Mouse (Mus musculus) lung, postnatal 36 days (tissue): Measurements from ENCODE around the gene Ermp1.

Source experiments
- DNase-seq: peaks from one replicate; pipeline ENCODE4 v3.0.0; 2022; ENCODE audit warnings: mixed read lengths

The Ermp1 gene

GRCm38 (mm10) chr19:29647651-29648549 is at the start of gene Ermp1:
Ermp1 (minus strand) TSS chr19:29648415.
- peak; percentile 97 for DNase-seq

- DNase-seq: peak; percentile 69
Measured at GRCm38 (mm10) chr19:29697245-29697874, 49.1 kb upstream of the Ermp1 start, which contains the start of gene Mlana. Mlana (plus strand) TSS chr19:29697824.

- DNase-seq: no peak
Measured at GRCm38 (mm10) chr19:29696840-29697239, 48.6 kb upstream of the Ermp1 start.

- no peak for DNase-seq
Measured at GRCm38 (mm10) chr19:29696309-29696708, 48.1 kb upstream of the Ermp1 start.

DNA sequence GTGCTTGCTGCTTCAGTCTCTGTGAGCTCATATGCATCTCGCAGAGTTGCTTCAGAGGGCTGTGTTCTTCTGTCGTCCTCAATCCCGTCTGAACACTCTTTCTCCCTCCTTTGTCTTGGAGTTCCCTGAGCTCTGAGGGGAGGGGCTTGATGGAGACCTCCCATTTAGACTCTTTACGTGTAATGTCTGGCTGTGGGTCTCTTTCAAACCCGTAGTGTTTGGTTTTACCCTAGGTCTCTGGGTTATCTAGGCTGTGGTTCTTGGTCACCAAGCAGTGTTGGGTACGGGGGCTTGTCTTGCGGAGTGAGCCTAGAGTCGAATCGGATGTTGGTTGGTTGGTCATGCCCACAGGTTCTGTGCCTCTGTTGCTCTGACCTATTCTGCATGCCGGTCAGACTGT is 46.9 kb upstream of the Ermp1 start:
- no peak for DNase-seq

GRCm38 (mm10) chr19:29683844-29684540 is 35.8 kb upstream of the Ermp1 start:
- DNase-seq: peak; percentile 87

DNA sequence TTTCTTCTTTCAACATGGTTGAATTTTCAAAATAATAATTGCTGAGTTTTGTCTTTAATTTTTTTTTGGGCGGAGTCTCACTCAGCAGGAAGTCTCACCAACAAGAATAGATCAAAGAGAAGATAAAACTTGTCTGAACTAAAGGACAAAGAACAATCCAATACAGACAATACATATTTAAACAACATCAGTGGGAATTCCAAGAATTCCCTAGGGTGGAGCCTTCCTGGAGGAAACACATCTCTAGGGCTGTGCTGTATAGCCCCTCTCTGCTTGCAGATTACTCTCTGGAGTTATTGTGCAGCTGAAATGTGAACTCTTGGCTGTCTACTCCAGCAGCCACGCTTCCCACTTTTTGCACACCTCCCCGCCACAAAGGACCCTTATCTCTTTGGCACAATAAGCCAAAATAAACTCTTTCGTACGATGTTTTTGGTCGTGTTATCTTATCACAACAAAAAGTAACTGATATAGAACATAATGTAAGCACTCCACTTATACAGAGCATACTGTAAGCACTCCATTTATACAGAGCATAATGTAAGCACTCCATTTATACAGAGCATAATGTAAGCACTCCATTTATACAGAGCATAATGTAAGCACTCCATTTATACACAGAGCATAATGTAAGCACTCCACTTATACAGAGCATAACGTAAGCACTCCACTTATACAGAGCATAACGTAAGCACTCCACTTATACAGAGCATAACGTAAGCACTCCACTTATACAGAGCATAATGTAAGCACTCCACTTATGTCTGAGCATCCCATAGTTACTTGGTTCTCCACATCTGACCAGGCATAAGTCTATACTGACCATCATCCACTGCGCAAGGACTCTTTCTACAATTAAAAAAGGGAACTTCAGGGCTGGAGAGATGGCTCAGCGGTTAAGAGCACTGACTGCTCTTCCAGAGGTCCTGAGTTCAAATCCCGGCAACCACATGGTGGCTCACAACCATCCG is 32.3 kb upstream of the Ermp1 start:
- DNase-seq: no peak

- peak; percentile 24 for DNase-seq
Measured at GRCm38 (mm10) chr19:29678181-29678778, 30.1 kb upstream of the Ermp1 start.

DNA sequence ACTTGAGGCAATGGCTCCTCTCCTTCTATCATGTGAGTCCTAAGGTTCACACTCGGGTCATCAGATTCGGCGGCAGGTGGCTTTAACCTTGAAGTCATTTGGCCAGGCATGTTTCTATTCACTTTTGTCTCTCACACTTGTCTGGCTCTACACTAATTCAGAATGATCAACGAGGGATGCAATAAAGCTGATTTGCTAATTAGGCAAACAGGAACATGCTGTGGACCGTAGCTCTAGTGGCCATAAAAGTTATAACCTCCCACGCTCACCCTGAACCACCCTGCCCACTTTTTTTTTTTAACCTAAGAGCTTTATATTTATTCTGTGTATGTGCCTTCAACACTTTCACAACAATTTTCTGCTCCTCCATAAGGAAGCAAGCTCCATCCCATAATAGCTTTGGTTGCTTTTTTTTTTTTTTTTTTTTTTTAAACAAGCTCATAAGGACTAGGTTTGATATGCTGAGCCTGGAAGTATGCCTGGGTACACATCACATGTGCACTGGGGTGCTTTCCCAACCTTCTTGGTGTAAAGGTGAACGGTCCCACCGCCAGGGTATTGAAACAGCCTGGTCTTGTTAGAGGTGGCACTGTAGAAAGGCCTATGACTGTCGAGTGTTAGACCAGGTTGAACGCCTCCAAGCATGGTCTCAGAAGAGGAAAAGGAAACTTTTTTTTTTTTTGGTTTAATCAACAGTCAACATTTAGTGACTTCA is 28.4 kb upstream of the Ermp1 start:
- DNase-seq: no peak

DNA sequence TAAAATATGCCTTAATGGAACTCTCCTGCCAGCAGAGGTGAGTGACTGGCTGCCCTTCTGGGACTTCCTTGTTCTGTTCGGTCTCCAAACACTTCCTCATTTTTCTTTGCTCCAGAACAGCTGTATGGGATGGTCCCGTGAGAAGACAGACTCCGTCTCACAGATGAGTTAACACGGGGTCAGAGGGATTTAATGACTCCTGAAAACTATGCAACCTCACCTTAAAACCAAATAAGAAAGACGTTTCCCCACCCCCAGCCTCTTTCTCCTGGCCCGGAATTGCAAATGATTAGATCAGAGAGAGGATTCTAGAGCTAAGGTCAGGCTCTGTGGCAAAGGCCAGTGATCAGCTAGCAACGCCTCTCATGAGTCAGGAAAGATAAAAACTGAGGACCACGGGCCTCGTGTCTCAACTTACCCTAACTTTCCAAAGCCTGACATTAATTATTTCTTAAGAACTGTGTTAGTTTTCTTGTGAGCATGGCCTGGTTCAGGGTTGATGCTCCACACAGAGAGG is 27.4 kb upstream of the Ermp1 start:
- peak; percentile 26 for DNase-seq

- no peak for DNase-seq
Measured at GRCm38 (mm10) chr19:29674946-29675345, 26.7 kb upstream of the Ermp1 start.

DNA sequence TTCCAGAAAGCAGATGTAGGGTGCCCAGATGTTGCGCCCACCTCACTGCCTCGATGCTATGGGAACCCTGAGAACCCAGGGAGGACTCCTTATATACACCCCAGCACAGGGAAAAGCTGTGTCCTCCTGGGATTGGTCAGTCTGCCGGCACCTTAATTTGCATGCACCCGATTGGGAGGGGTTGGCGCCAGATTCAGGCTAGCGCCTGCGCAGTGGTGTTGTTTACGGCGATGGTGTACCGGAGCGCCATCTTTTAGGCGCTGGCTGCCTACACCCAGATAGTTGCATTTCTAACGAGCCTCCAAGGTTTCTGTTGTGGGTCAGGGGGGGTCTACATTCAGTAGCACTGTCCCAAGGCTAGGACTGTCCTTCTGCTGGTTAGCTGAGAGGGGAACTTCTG is 24.4 kb upstream of the Ermp1 start:
- DNase-seq: no peak

DNA sequence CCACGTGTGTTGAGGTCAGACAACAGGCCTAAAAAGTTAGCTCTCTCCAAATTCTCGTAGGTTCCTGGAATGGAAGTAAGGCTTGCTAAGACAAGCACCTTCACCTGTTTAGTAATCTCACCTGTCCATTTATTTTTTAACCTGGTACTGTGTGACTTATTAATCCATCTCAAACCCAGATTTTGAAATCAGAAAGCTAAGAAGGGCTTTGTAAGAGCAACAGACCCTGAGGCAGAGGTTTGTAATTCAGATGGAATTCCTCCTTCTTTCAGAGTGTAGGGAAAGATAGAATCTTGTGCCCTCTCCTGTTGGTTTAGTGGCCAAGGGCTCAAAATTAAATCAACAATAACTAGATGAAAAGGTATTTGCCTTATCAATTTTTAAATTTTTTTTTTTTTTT is 22.9 kb upstream of the Ermp1 start:
- DNase-seq: no peak

DNA sequence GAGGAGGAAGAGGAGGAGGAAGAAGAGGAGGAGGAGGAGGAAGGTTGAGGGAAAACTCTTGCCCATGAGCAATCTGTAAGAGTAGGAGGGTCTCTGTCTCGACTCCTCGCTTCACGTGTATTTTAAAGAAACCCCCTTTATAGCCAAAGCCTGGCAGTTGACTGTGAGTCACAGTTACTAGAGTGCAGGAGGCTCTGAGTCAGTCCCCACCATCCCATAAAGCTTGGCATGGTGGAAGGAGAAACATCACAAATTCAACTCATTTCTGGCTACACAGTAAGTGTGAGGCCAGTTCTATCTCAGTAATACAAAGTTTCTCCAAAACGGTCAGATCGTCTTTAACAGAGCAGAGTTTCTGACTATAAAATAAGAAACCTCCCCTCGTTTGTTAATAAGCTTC is 22.0 kb upstream of the Ermp1 start:
- DNase-seq: no peak

- no peak for DNase-seq
Measured at GRCm38 (mm10) chr19:29668135-29668534, 19.9 kb upstream of the Ermp1 start.

DNA sequence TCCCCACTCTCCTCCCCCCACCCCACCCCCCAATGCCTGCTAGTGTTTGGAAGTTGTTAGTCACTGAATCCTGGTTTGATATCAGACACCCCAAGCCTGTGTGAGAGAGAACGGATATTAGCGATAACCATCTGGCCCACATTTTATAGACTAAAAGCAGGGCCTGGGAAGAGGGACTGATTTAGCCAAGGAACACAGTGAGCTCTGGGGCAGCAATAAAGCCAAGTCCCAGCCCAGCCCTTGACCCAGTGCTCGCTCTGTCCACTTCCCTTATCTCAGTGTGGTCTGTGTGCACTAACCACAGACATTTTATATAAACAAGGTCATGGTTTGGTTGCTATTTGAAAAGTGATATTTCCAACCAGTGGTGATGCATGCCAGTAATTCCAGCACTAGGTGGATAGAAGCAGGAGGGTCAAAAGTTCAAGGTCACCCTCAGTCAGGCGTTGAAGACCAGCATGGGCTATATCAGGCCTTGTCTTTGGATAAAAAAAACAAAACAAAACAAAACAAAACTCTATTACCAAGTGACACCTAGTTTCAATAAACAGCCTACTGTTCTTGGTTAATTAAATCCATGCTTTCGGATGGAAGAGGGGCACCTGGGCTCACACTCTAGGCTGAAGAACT is 18.9 kb upstream of the Ermp1 start:
- DNase-seq: peak; percentile 33

GRCm38 (mm10) chr19:29666164-29666563 is 17.9 kb upstream of the Ermp1 start:
- no peak for DNase-seq

DNA sequence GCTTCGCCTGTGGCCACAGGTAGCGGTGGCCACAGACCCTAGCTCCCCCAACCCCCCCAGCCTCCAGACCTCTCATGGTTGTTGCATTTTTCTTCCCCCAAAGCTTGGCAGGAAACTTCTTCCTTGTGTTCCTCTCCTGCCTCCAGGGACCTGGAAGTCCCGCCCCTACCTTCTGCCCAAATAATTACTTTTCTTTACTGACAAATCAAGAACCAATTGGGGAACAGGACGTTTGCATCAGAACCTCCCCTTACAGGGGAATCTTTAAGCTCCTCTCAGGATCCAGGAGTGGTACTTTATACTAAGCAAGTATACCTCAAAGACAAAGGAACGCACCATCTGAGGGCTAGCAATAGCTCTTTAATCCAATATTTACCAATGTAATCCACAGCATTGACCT is 16.7 kb upstream of the Ermp1 start:
- DNase-seq: no peak

GRCm38 (mm10) chr19:29663780-29664179 is 15.6 kb upstream of the Ermp1 start:
- no peak for DNase-seq

DNA sequence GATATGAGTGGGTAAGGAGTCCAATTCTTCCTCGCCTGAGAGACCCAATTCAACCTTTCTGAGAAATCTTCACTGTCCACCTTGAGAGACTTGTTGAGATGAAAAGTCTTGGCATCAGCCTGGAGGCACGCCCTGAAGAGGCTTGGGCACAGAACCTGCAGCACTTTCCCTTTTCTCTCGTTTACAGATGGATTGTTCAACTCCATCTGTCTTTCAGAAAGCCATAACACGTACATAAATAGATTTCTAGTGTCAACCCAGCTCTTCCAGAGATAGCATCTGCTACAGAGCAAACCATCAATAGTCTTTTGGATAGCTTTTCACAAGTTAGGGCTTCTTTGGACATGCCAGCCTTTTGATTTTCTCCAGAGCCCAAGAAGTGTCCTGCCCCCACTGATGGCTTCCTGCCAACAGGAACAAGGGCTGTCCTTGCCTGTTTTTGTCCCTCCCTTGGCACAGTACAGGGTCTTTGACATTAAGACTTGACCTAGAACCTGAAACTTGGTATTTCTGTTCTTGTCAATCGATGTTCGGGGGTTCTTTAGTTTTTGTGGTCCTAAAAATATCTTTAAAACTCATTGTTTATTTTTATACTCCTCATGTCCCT is 13.9 kb upstream of the Ermp1 start:
- DNase-seq: no peak
